Mouse (Mus musculus) olfactory bulb, adult 2 months (tissue): ENCODE results near the gene Vps26a. TPM values are rescaled to one million over a fixed set of nuclear protein-coding genes. Genes with fewer than 3 reads are reported as not detected.

ENCODE experiments used
- H3K27ac ChIP-seq: fragments of 200-500 bp; 2 replicates; pipeline ENCODE4 v1.5.1; 2012; ENCODE audit warnings: low read depth, low read length; ENCODE audit not compliant: insufficient read depth
- H3K4me1 ChIP-seq: fragments of 200-500 bp; 2 replicates; pipeline ENCODE4 v1.6.1; 2012; ENCODE audit warnings: low read length; ENCODE audit not compliant: control insufficient read depth, insufficient read depth
- H3K4me3 ChIP-seq: fragments of 200-500 bp; 2 replicates; pipeline ENCODE4 v1.5.1; 2012; ENCODE audit warnings: mild to moderate bottlenecking, low read depth, low read length, moderate library complexity; ENCODE audit not compliant: insufficient read depth
- CTCF ChIP-seq: fragments of 200-500 bp; IDR thresholded peaks from 2 replicates; pipeline ENCODE4 v1.5.1; 2012; ENCODE audit warnings: low read depth, mild to moderate bottlenecking, low read length, moderate library complexity; ENCODE audit not compliant: insufficient read depth
- POLR2A ChIP-seq: fragments of 200-500 bp; IDR thresholded peaks from 2 replicates; pipeline ENCODE4 v1.6.1; 2012; ENCODE audit warnings: mild to moderate bottlenecking, low read depth, low read length, moderate library complexity; ENCODE audit not compliant: insufficient read depth
- WGBS: fragments of 180-500 bp; shearing (Covaris S2); methylation state at CpG from one replicate; pipeline ENCODE4 v1.1.7; 2018; 5-methylcytosine and 5-hydroxymethylcytosine counted together
- polyA plus RNA-seq: library from polyadenylated mRNA; stranded (reverse); fragments of >200 nt; gene quantifications from 2 replicates; pipeline ENCODE4 v1.2.4, GENCODE M21; 2012; ENCODE audit warnings: low replicate concordance; ENCODE audit not compliant: missing spikeins, insufficient read depth, insufficient read length

The Vps26a gene
- polyA plus RNA-seq, 1 experiment: not detected

GRCm38 (mm10) chr10:62430427-62430826 lies 56.2 kb downstream of the Vps26a start:
- Histone ChIP-seq H3K27ac (no peak overlapping the region), H3K4me3 (no peak overlapping the region), H3K4me1 (no peaks in the 10 kb centered on the region)
- 94% methylated on average over 5 of the region's 5 CpGs for WGBS
- TF ChIP-seq CTCF (no peak), POLR2A (no peak)

GRCm38 (mm10) chr10:62425081-62425871 lies 61.3 kb downstream of the Vps26a start:
- WGBS: 60% methylated on average over 9 of the region's 9 CpGs
- TF ChIP-seq CTCF: no peak
- no peak for TF ChIP-seq POLR2A

GRCm38 (mm10) chr10:62422255-62422654 lies 64.3 kb downstream of the Vps26a start, which contains the start of gene Hkdc1:
Gene Hkdc1 (minus strand): TSS chr10:62422491.
- Histone ChIP-seq H3K4me3 (no peak within 1 kb of the TSS), H3K27ac (no peak within 1 kb of the TSS), H3K4me1 (peaks cover 8% of the 10 kb centered on the region; the same call in 1 of the 2 replicates)
- WGBS: 46% methylated on average over 15 of the region's 15 CpGs
- TF ChIP-seq CTCF: no peak
- no peak for TF ChIP-seq POLR2A

More at GRCm38 (mm10) chr10:62425081-62425871, 61.3 kb downstream of the Vps26a start:
- H3K4me3 ChIP-seq: no peak overlapping the region
- H3K27ac ChIP-seq: no peak overlapping the region
- H3K4me1 ChIP-seq: no peaks in the 10 kb centered on the region

GRCm38 (mm10) chr10:62421127-62421526 lies 65.5 kb downstream of the Vps26a start:
- H3K4me3 ChIP-seq: no peak overlapping the region
- 82% methylated on average over 3 of the region's 3 CpGs for WGBS
- H3K4me1 ChIP-seq: peaks cover 8% of the 10 kb centered on the region; the same call in 1 of the 2 replicates
- H3K27ac ChIP-seq: no peak overlapping the region
- TF ChIP-seq CTCF: no peak
- no peak for TF ChIP-seq POLR2A

- no peak overlapping the region for H3K27ac ChIP-seq
- H3K4me1 ChIP-seq: peaks cover 8% of the 10 kb centered on the region; the same call in 1 of the 2 replicates
- no peak overlapping the region for H3K4me3 ChIP-seq
- WGBS: 72% methylated on average over 6 of the region's 6 CpGs
- TF ChIP-seq CTCF (no peak), POLR2A (no peak)
Measured at GRCm38 (mm10) chr10:62420399-62420798, 66.2 kb downstream of the Vps26a start.

- Histone ChIP-seq H3K4me3 (no peak overlapping the region), H3K4me1 (peaks cover 8% of the 10 kb centered on the region; the same call in 1 of the 2 replicates), H3K27ac (no peak overlapping the region)
- TF ChIP-seq POLR2A: no peak
- no peak for TF ChIP-seq CTCF
- WGBS: 90% methylated on average over 5 of the region's 5 CpGs
Measured at GRCm38 (mm10) chr10:62419422-62419821, 67.2 kb downstream of the Vps26a start.

GRCm38 (mm10) chr10:62418831-62419356 lies 67.7 kb downstream of the Vps26a start:
- Histone ChIP-seq H3K4me1 (peaks cover 8% of the 10 kb centered on the region; the same call in 1 of the 2 replicates), H3K27ac (no peak overlapping the region), H3K4me3 (no peak overlapping the region)
- 43% methylated on average over 7 of the region's 7 CpGs for WGBS
- TF ChIP-seq POLR2A (no peak), CTCF (no peak)

GRCm38 (mm10) chr10:62413606-62413982 lies 73.0 kb downstream of the Vps26a start:
- TF ChIP-seq POLR2A: no peak
- TF ChIP-seq CTCF: no peak
- H3K4me1 ChIP-seq: peaks cover 3% of the 10 kb centered on the region; the same call in 1 of the 2 replicates
- WGBS: 65% methylated on average over 4 of the region's 4 CpGs

GRCm38 (mm10) chr10:62412906-62413605 lies 73.5 kb downstream of the Vps26a start:
- Histone ChIP-seq H3K4me1 (peaks cover 3% of the 10 kb centered on the region; the same call in 1 of the 2 replicates), H3K27ac (no peak overlapping the region), H3K4me3 (no peak overlapping the region)
- 49% methylated on average over 8 of the region's 8 CpGs for WGBS
- TF ChIP-seq CTCF (no peak), POLR2A (no peak)

More at GRCm38 (mm10) chr10:62413606-62413982, 73.0 kb downstream of the Vps26a start:
- no peak overlapping the region for H3K27ac ChIP-seq
- H3K4me3 ChIP-seq: no peak overlapping the region
